Mouse (Mus musculus) ES-E14 (cell line): ENCODE results near the gene Zfp787.

Source experiments
- CHD2 ChIP-seq: IDR thresholded peaks from 2 replicates; pipeline ENCODE4 v1.6.1; 2014; ENCODE audit warnings: mild to moderate bottlenecking, low read depth, low read length, inconsistent platforms
- ZNF384 ChIP-seq: IDR thresholded peaks from 2 replicates; pipeline ENCODE4 v1.6.1; 2012; ENCODE audit warnings: low read depth, low read length, inconsistent platforms

DNA sequence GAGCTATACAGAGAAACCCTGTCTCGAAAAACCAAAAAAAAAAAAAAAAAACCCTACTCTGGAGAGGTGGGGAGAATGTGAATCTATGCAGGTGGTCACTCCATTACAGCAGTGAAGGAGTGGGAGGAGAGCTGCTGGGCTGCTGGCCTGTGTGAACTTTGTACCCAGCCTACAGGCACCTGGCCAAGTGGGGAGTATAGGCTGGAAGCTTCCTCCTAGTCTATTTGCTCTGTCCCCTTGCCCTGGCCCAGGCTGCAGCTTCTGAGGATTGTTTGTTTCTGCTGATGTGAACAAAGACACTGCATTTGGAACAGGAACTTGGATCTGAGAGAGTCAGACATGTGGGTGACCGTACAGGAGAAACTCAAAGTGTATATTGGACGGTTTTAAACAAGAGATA, 13.6 kb upstream of the Zfp787 start:
- no peak for TF ChIP-seq ZNF384
- no peak for TF ChIP-seq CHD2
